Mouse (Mus musculus): ENCODE data around the gene Tmed6.

DNA sequence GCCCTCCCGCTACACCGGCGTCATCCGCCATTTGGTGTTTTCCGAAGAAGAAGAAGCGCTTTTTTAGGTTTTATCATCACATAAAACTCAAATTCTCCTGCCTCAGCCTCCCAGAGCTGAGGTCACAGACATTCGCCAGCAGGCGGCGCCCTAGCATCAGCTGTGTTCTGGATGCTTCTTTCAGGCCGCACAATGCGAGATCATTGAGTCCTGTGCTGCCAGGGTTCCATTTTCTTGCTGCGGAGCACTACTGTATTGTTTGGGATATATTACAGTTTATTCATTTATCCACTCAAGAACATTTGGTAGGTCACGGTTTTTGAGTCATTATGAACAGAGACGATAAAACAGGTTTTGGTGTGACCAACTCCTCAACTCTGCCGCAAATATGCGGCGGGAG lies 19.9 kb upstream of the Tmed6 start:
- TF ChIP-seq POLR2A (IDR thresholded peaks at IDR 0.05; ENCODE audit: borderline replicate concordance, low read depth, low read length), result no peak
- TF ChIP-seq CTCF (IDR thresholded peaks at IDR 0.05; ENCODE audit: low read depth, low read length), result peak; percentile 51; the same call in 1 of the 2 replicates
